Mouse (Mus musculus) monocyte, adult 5-6 weeks (primary cell): ENCODE data around the gene Mlx. TPM values are rescaled to one million over a fixed set of nuclear protein-coding genes. Genes with fewer than 3 reads are reported as not detected.
"Not testable (repeated sequence)": the region's sequence is repeated elsewhere in the genome, so short reads cannot be mapped to it uniquely, and the experiment has no call there.

Experiments
- ATAC-seq: fragments of 153-309, 156-312 bp; replicated peaks from 2 replicates; pipeline ENCODE4 v1.8.0; 2017; ENCODE audit warnings: mild to moderate bottlenecking; ENCODE audit not compliant: low TSS enrichment, insufficient number of reproducible peaks, severe bottlenecking, poor library complexity, low FRiP score
- total RNA-seq: library from RNA; stranded (forward); fragments of 200-1000, 200-491, 200-594 nt; gene quantifications from 3 replicates; pipeline ENCODE4 v1.2.3, GENCODE M21; 2017

Gene Mlx
- total RNA-seq, 1 experiment from 2014 or later, result 61.7 TPM

DNA sequence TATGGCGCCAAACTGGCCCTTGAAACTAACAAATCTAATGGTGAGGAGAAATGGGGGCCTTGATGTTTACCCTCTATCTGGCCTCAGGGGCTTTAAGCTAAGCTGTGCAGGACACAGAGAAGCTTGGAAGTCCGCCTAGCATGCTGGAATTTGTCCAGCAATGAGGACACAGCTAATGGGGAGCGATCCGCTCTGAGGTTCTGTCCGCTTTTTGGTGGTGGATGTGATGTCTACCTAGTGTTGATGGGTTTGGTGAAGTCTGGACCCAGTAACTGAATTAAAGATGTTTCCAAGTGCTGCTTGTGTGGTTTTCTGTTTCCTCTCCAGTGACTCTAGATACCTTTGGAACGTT, 778 bp upstream of the Mlx start:
- no peak for ATAC-seq

DNA sequence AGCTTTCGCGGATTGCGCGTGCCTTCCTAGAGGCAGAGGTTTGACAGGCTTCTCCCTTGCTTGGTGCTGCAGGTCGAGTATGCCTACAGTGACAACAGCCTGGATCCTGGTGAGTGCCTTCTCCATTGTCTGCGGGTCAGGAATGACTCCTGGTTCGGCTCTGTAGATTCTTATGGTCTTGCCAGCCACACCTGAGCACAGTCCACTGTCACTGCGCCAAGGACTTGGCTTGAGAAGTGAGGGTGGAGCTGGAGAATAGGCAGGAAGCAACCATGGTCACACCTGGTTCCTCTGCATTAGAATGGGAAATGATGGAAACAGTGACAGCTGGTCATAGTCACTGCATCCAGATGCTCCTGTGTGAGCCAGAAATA, 592 bp downstream of the Mlx start:
- ATAC-seq, result no peak

DNA sequence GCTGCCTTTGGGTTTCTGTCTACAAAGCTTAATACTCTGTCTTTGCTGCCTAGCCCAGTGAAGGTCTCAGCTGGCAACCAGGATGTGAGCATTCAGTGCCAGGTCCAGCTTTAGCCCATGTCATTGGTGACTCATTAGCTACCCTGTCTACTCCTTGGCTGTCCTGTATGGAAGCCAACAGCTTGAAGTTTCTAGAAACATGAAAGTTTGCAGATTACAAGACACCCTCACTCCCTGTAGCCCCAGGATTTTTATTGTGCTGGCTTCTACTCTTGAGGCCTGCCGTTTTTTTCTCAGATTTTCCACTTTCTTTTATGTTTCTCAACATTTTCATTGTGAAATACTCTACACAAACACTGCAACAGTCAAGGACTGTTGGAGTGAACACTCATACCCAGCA, 2.9 kb downstream of the Mlx start:
- no peak for ATAC-seq

DNA sequence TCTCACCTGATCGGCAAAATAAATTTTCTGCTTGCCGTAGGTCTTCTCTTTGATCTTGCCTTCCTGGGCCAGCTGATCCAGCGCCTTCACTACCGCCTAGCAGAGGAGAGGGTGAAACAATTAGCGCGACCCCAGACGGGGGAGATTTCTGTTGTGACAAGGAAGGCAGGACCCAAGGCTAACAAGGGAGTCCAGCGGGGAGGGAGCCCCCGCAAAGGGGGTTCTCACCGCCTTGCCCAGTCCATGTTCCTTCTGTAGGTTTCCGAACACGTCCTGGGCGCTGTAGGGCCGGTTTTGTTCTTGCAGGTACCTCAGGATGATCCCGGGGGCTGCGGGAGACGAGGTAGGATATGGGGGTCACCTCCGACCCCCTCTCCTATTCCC, 7.8 kb downstream of the Mlx start:
- no peak for ATAC-seq

DNA sequence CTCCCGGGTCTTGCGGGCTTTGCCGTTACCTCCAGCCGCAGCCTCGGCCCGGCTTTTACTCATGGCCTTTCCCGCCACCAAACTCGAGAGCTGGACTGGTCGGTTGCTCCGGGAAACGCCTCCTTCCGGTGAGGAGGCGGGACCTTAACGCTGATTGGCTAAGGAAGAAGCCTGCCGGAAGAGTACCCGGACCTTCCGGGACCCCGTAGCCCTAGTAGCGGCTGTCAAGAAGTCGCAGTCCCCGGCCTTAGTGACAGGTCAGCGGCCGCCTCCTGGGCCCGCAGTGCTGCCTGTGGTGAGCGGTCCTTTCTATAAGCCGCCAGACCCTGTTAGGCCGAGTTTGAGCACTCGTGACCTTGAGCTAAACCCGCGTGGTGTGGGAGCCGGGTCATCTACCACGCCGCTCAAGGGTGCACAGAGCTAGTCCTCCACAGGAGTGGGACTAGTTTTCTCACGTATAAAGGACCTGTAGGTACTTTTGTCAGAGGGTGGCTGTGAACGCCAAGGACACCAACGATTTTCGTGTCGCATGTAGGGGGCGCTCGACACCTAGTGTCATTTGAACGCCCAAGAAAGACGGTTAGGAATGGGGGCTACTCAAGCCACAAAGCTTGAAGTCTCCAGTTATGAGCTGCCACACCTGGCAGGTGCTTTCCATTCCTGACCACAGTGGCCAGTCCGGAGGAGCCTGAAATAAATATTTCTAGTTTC, 8.4 kb downstream of the Mlx start, which contains the start of gene Psmc3ip:
Gene Psmc3ip (minus strand): TSS at position 123 of the 711 bp plus-strand sequence.
- ATAC-seq, result peak; percentile 97

DNA sequence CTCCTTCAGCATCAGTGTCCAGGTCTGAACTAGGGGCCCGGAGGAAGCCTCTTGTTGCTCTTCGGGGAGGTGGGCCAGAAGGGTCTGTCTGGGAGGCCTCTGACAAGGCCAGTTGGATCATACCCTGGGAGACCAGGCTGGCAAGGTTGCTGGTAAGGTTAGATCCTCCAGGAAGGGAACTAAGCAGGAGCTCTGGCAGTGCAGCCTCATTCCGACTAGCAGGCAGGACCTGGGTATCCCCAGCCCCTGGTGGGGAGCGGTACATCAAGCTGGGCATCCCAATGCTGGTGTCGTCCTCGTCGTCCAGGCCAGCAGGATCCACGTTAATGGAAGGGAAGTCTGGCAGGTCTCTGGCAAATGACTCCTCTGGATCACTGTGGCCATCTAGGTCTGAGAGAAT, 11.2 kb downstream of the Mlx start:
- ATAC-seq, result no peak

DNA sequence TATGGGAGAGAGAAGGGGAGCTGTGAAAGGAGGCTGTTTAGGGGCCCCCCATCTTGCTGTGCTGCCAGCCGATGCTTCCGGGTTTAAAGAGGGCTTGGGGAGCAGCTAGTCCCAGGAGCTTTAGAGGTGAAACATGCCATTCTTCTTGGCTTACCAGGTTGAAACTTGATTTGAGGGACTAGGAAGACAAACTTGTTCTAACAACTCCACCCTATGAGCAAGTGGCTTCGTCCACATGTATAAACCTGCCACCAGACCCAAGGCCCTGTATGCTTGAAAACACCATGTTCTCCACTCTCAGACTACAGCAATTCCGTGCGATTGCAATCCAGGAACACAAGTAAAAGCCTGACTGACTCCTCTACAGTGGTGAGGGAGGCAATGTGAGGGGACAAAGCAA, 15.9 kb downstream of the Mlx start:
- ATAC-seq, result no peak

DNA sequence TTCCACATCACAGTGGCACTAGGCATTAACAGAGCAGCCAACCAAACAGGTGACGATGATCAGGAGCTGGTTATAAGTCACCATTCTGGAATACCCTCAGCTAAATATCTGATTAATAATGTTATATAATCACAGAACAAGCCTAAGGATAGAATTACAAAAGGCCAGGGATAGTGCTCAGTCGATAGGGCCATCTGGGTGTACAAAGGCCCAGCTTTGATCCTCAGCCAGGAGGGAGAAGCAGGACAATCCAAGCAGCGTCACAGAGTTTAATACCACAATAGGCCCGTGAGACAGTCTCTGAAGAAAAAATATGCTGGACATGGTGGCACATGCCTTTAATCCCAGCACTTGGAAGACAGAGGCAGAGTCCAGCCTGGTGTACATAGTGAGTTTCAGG, 22.3 kb downstream of the Mlx start:
- ATAC-seq, result no peak

DNA sequence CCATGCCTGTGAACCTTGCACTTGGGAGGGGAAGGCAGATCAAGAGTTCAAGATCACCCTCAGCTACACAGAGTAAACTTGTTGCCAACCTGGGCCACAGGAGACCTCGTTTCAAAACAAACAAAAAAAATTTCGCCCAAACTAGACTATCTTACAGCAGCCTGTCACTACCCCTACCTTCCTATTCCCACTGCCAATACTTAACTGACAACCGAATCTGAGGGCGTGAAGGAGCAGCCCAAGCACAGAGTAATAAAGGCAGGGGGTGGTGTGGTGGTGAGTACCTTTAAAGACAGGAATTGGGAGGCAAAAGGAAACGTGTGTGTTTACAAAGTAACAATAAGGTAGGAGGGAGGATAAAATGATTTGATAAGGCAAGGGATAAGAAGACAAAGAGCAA, 23.6 kb downstream of the Mlx start:
- no peak for ATAC-seq

DNA sequence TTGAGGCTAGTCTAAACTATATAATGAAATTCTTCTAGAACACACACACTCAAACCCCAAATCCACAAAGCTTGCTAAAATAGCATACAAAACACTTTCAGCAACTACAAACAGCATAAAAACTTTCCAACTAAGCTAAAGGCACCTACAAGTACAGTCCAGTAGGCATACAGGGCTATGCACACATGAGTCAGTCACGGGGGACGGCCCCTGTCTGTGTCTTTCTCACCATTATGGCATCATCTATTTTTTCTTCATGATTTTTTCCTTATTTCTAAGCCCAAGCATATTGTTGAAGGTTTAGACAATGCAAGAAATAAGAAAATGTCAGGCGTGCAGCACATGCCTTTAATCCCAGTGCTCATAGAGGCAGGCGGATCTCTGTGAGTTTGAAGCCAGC, 24.1 kb downstream of the Mlx start:
- ATAC-seq, result no peak

DNA sequence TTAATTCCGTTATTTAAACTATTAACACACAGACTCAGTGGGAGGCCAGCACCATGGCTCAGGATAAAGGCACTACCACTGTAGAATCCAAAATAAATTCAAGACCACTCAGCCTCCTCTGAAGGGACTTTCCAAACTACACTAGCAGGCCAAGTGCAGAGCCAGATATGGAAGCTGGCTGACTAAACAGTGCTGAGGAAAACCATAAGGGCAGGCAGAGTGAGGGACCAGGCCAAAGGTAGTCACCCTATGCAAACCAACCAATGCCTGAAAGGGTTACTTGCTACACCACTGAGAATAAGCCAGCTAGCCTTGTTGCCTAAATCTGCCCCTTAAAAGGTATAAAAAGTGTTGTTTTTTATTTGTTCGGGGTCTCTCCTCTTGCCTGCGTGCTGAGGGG, 25.1 kb downstream of the Mlx start:
- no peak for ATAC-seq

DNA sequence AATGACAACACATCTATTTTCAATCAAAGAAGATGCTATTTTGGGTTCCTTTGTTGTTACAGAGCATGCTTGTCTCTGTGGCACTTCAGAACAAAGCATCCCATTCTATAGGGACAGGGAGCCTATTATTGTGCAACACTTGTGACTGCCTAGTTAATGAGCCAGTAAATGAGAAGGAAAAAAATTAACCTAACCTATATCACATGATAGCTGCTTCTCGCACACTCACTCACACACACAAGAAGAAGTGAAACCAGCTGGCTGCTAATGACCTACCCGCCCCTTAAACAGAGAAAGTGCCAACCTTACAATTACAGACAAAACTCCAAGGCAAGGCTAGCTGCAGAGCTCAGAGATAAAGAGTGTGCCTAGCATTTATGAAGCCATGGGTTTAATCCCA, 28.5 kb downstream of the Mlx start:
- peak; percentile 64 for ATAC-seq

DNA sequence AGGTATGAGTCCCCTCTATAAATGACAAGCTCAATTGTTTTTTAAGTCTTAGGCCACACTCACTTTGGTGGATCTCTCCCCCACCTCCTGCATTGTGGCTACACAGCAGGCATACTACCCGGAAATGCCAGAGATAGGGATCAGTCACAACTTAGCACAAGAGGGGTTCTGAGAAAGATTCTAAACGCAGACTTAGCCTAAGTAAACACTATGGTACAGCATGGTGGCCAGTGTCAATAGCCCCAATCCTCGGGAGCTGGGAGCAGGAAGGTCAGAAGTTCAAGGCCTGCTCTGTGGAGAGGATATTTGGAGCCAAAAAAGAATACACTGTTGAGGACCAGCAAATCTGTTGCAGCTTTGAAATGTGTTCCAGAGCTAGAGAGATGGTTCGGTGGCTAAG, 31.0 kb downstream of the Mlx start:
- ATAC-seq, result no peak

DNA sequence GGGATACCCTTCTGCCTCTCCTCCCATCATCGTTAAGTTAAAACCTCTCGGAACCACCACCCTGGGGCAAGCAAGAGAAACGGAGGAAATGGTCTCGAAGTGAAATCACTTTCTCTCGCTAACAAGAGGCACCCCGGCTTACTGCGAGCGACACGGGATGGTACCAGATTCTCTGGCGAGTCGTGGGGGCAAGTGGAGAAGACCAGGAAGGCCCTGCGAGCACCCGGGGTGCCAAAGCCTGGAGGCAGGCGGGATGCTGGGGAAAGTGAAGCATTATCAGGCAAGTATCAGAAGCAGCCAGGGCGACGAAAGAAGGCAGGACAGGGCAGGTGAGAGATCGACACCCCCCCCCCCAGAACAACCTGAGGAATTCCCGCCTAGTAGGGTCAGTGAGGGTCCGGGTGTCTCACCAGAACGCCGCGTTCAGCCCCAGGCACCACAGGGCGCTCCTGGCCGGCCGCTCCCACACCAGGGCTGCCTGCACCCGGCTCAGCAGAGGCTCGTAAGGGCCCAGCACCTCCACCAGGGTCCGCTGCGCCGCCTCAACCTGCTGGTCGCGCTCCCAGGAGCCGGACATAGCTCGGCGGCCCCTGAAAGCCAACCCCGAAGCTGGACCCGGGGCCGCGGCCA, 32.2 kb downstream of the Mlx start:
- ATAC-seq, result no peak

DNA sequence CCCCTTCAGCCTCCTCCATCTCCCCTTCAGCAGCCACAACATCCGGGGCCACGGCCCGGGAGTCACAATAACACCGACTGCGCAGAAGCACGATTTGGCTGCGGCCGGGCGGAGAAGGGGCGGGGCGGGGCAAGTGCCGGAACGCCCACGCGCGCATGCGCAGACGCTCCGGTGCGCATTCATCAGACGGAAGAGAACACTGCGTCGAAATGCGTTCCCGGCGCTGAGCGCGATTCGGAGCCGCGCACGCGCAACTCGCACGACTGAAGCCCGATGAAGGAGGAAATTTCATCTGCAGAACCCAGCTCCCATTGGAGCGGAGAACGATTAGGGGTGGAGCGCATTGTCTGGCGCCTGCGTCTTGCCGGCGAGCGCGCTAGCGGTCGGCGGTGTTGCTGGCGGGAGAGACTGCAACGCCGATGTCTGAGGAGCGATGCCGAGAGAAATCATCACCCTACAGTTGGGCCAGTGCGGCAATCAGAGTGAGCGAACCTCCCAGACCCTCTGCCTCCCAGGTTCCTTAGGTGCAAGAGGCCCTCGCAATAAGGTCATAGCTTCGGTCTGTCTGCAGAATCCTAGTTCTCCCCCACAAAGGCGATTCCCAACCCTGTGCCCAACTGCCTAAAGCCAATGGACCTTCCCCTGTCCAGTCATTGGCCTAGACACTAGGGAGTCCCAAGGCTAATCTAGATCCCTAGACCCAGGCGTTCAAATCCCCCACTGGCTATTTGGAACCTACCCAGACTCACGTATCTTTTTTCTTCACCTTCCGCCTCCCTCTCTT, 32.9 kb downstream of the Mlx start, which contains the start of the genes Retreg3 and Tubg1:
Gene Retreg3 (minus strand): TSS at position 133 of the 784 bp plus-strand sequence.
Gene Tubg1 (plus strand): TSS at position 178 of the 784 bp plus-strand sequence.
- ATAC-seq, result peak; percentile 91

DNA sequence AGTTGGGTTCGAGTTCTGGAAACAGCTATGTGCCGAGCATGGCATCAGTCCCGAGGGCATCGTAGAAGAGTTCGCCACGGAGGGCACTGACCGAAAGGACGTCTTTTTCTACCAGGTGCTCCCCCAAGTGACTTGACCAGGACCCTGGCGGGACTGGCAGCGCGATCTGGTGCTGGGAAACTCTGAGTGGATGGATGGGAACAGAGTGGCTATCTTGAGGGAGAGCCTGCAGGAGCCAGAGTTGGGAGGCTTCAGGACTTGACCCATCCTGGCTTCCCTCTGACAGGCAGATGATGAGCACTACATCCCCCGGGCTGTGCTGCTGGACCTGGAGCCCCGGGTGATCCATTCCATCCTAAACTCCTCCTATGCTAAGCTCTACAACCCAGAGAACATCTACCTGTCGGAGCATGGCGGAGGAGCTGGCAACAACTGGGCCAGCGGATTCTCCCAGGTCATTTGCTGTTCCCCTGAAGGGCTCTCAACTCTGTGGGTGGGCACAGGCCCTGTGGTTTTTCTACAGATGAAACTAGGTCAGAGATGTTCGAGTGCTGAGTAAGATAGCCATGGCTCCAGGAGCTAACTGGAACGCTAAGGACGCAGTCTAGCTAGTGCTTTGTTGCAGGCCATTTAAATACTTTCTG, 33.6 kb downstream of the Mlx start:
- ATAC-seq, result no peak

DNA sequence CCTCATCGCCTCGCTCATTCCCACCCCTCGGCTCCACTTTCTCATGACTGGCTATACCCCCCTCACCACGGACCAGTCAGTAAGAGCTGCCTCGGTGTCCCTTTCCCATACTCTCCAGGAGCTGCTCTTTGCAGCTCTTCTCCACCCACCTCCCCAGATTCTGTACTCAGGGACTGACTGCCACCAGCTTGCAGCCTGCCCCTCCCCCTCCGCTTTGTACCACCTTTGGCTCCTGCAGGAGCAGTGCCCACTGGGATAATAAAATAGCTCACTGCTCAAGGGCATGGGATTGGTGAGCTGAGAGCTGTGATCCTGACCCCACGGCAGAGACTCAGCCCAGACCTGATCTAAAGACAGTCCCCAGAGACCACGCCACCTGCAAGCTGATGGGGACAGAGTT, 37.4 kb downstream of the Mlx start:
- ATAC-seq, result not testable (repeated sequence)

DNA sequence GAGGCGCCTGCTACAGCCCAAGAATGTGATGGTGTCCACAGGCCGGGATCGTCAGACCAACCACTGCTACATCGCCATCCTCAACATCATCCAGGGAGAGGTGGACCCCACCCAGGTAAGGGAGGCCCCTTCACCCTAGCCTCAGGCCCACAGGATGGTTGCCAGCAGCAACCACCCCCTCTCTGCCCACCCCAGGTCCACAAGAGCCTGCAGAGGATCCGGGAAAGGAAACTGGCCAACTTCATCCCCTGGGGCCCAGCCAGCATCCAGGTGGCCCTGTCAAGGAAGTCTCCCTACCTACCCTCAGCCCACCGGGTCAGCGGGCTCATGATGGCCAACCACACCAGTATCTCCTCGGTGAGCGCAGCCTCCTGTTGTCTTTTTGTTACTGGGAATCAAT, 37.9 kb downstream of the Mlx start:
- ATAC-seq, result not testable (repeated sequence)

DNA sequence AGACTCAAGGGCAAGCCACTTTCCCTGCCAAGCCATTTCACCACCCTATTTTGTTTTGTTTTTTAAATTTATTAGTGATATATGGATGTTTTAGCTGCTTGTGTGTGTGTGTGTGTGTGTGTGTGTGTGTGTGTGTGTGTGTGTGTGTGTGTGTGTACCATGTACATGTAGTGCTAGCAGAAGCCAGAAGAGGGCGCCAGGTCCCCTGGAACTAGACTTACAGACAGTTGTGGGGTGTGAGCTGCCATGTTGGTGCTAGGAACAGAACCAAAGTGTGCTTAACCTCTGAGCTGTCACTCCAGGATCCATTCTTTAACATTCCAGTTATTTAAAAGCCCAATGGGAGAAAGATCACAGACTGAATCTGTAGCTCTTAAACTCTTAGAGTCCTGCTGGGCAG, 40.0 kb downstream of the Mlx start:
- ATAC-seq, result no peak
